Mouse (Mus musculus) heart, postnatal 0 days (tissue): ENCODE measurements around the gene Mrm3. TPM values are rescaled to one million over a fixed set of nuclear protein-coding genes. Genes with fewer than 3 reads are reported as not detected.

Experiments used
- ATAC-seq: fragments of 200-750 bp; cut with Nextera tagmentation; 2 replicates; pipeline ENCODE4 v1.8.0; 2017; ENCODE audit warnings: low read depth, moderate number of reproducible peaks, moderate library complexity; ENCODE audit not compliant: insufficient read depth
- DNase-seq: peaks from one replicate; pipeline ENCODE4 v3.0.0-alpha.2; 2016; ENCODE audit warnings: low spot score
- H3K27ac ChIP-seq: fragments of 300-500 bp; sonication (generic); 2 replicates; pipeline ENCODE4 v1.5.1; 2014; ENCODE audit warnings: low read depth, mild to moderate bottlenecking
- H3K27me3 ChIP-seq: fragments of 300-500 bp; sonication (generic); 2 replicates; pipeline ENCODE4 v1.6.1; 2014; ENCODE audit warnings: low read length, mixed read lengths; ENCODE audit not compliant: control insufficient read depth, insufficient read depth
- H3K36me3 ChIP-seq: fragments of 300-500 bp; sonication (generic); replicated peaks from 2 replicates; pipeline ENCODE4 v1.6.1; 2014; ENCODE audit warnings: low read length, mixed read lengths; ENCODE audit not compliant: control insufficient read depth, insufficient read depth
- H3K4me1 ChIP-seq: fragments of 300-500 bp; sonication (generic); 2 replicates; pipeline ENCODE4 v1.6.1; 2014; ENCODE audit warnings: antibody characterized with exemption; ENCODE audit not compliant: control insufficient read depth, insufficient read depth
- H3K4me2 ChIP-seq: fragments of 300-500 bp; sonication (generic); 2 replicates; pipeline ENCODE4 v1.6.1; 2014; ENCODE audit warnings: low read depth, mild to moderate bottlenecking, low read length, moderate library complexity
- H3K4me3 ChIP-seq: fragments of 300-500 bp; sonication (generic); 2 replicates; pipeline ENCODE4 v1.5.1; 2014; ENCODE audit warnings: low read depth, low read length
- H3K9ac ChIP-seq: fragments of 300-500 bp; sonication (generic); replicated peaks from 2 replicates; pipeline ENCODE4 v1.6.1; 2014; ENCODE audit warnings: low read depth, low read length, mixed read lengths
- H3K9me3 ChIP-seq: fragments of 300-500 bp; sonication (generic); replicated peaks from 2 replicates; pipeline ENCODE4 v1.6.1; 2016; ENCODE audit warnings: low read length; ENCODE audit not compliant: control insufficient read depth
- CTCF ChIP-seq: IDR thresholded peaks from 2 replicates; pipeline ENCODE4 v1.5.1; 2016; ENCODE audit warnings: antibody characterized with exemption, control low read depth, low read depth
- EP300 ChIP-seq: IDR thresholded peaks from 2 replicates; pipeline ENCODE4 v1.6.1; 2016; ENCODE audit warnings: antibody characterized with exemption, low read depth
- WGBS: fragments of 180-500 bp; shearing (Covaris S2); extraction: QIAGEN DNeasy Blood & Tissue Kit; methylation state at CpG from one replicate; pipeline ENCODE4 v1.1.7; 2014; 5-methylcytosine and 5-hydroxymethylcytosine counted together
- polyA plus RNA-seq: library from polyadenylated mRNA; unstranded; fragments of >200 nt; fragmentation: Nextera tagmentation; extraction: Ambion mirVana; gene quantifications from 2 replicates; pipeline ENCODE4 v1.2.1, GENCODE M21; 2015
- total RNA-seq: library from RNA; depleted of rRNA; stranded (reverse); fragments of >200 nt; gene quantifications from 2 replicates; pipeline ENCODE4 v1.2.3, GENCODE M21; 2014; ENCODE audit warnings: low replicate concordance; rRNA removed

The Mrm3 gene
- total and polyA plus RNA-seq, 2 experiments from 2014 or later = 31.8 to 39.5 TPM

DNA sequence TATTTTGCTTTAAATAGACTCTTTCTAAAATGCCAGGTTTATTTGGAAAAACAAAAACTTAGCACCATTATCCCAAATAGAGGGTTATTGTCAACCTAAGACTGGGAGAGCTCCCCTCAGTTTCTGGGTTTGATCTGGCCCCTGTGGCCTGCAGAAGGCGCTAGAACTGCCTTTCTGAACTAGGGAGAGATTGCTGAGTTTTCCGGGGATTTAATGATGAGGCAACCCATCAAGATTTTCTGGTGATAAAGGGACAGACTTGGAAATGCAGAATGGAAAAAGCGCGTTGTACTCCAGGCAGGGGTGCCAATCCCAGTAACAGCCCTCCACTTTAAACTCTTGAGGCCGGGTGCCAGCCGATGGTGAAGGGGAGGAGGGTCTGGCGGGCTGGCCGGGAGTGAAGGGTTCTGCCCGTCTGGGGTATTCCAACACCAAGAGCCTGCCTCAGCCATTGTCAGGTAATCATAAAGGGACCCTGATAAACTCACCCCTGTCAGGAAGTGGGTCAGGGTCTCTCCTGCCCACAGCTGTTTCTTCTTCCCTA is 55.0 kb downstream of the Mrm3 start:
- TF ChIP-seq CTCF = peak; percentile 17; the same call in 1 of the 2 replicates
- no peak for TF ChIP-seq EP300
- no peak for DNase-seq
- Histone ChIP-seq H3K9ac (no peak overlapping the region), H3K9me3 (no peaks in the 10 kb centered on the region), H3K4me2 (no peak overlapping the region), H3K4me1 (no peaks in the 10 kb centered on the region; the same call in 1 of the 2 replicates), H3K36me3 (no peaks in the 10 kb centered on the region), H3K27me3 (no peaks in the 10 kb centered on the region), H3K27ac (no peak overlapping the region), H3K4me3 (no peak overlapping the region)
- ATAC-seq = no peak
- 40% methylated on average over 9 of the region's 9 CpGs for WGBS

Other genes with a start within 250 kb of the Mrm3 start
- not detected in 2 replicates for gene 1700016K19Rik, start 243.8 kb upstream of the Mrm3 start, total RNA-seq
- gene 1700016K19Rik, start 243.8 kb upstream of the Mrm3 start, polyA plus RNA-seq = 0.47 TPM in 1 of 2 replicates, not detected in the other
- 15.6 and 16.4 TPM in 2 replicates for gene Rflnb, start 215.9 kb upstream of the Mrm3 start, total RNA-seq
- 22.9 and 24.1 TPM in 2 replicates for gene Rflnb, start 215.9 kb upstream of the Mrm3 start, polyA plus RNA-seq
- 22.8 and 40.6 TPM in 2 replicates for gene Vps53, start 64.1 kb upstream of the Mrm3 start, total RNA-seq
- gene Vps53, start 64.1 kb upstream of the Mrm3 start, polyA plus RNA-seq = 24.1 and 25.2 TPM in 2 replicates
- 13.8 and 14.8 TPM in 2 replicates for gene Fam57a, start 64.0 kb upstream of the Mrm3 start, total RNA-seq
- 10.5 TPM in 2 replicates for gene Fam57a, start 64.0 kb upstream of the Mrm3 start, polyA plus RNA-seq
- gene Dbil5, start 26.1 kb upstream of the Mrm3 start, total RNA-seq = not detected in 2 replicates
- gene Dbil5, start 26.1 kb upstream of the Mrm3 start, polyA plus RNA-seq = 1.2 and 1.6 TPM in 2 replicates
- gene Gemin4, start 26.1 kb upstream of the Mrm3 start, total RNA-seq = 5.3 and 10.2 TPM in 2 replicates
- gene Gemin4, start 26.1 kb upstream of the Mrm3 start, polyA plus RNA-seq = 9.5 and 9.9 TPM in 2 replicates
- gene Glod4, start within 50 bp of the Mrm3 start, total RNA-seq = 30.6 and 44.8 TPM in 2 replicates
- 102 and 104 TPM in 2 replicates for gene Glod4, start within 50 bp of the Mrm3 start, polyA plus RNA-seq
- 35.6 and 50.7 TPM in 2 replicates for gene Nxn, start 155.4 kb downstream of the Mrm3 start, total RNA-seq
- gene Nxn, start 155.4 kb downstream of the Mrm3 start, polyA plus RNA-seq = 10.6 TPM in 2 replicates
- 20.1 and 42.8 TPM in 2 replicates for gene Timm22, start 163.2 kb downstream of the Mrm3 start, total RNA-seq
- 90.5 and 99.9 TPM in 2 replicates for gene Timm22, start 163.2 kb downstream of the Mrm3 start, polyA plus RNA-seq